7 mouse cellular contexts compared by ENCODE assay signal in the genomic region with DNA sequence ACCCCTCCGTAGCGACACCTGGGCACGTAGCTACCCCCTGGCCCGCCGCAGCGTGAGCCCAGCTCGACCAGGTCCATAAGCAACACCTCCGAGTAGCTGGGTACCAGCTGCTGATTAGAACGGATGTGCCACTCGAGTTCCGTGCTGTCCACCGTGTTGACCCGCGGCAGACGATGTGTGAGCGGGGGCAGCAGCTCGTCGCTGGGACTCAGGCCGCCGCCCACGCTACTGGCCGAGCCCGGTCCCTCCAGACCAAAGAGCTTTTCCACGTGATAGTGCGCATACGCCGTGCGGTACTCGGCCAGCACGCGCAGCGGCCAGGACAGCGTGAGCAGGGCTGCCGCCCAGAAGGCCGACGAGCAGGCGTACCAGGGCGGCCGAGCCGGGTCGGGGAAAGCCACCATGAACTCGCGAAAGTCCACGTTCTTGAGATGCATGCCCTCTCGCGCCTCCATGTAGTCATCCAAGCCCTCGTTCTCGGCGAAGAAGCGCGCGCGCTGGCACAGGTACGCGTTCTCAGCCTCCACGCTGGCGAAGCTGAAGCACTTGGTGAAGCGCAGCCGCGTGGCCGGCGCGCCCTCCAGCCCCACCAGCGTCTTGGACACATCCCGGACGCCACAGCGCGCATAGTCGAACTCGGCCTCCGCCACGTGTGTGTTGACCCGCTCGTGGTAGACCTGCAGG. TPM values are rescaled to one million over a fixed set of nuclear protein-coding genes. Genes with fewer than 3 reads are reported as not detected.
A peak's percentile ranks its signal among the peaks of the same experiment; 100 is the strongest.
DNase-seq lines count a peak whose midpoint lies in the region; ATAC-seq and TF ChIP-seq lines count a peak whose summit lies in the region.

No protein-coding gene starts in this region.

- peaks cover 50% of the 10 kb centered on the region for H3K27me3 ChIP-seq in lung, postnatal 0 days (replicated peaks; ENCODE audit: insufficient read depth, low read length)
- peaks cover 80% of the 10 kb centered on the region for H3K27me3 ChIP-seq in embryonic facial prominence, embryonic 13.5 days
- H3K27me3 ChIP-seq in limb, embryonic 12.5 days = peaks cover 84% of the 10 kb centered on the region
- H3K27me3 ChIP-seq in stomach, embryonic 15.5 days (replicated peaks) = peaks cover 71% of the 10 kb centered on the region

- H3K9me3 ChIP-seq in lung, postnatal 0 days (ENCODE audit: low read length) = no peaks in the 10 kb centered on the region
- H3K9me3 ChIP-seq in embryonic facial prominence, embryonic 13.5 days = no peaks in the 10 kb centered on the region
- no peaks in the 10 kb centered on the region for H3K9me3 ChIP-seq in limb, embryonic 12.5 days
- H3K9me3 ChIP-seq in stomach, embryonic 15.5 days = no peaks in the 10 kb centered on the region

- no peak overlapping the region for H3K9ac ChIP-seq in lung, postnatal 0 days (replicated peaks; ENCODE audit: low read depth)
- H3K9ac ChIP-seq in embryonic facial prominence, embryonic 13.5 days = 0 out of 2 replicates have a peak overlapping the region, but pooled peaks have one; percentile 16
- H3K9ac ChIP-seq in limb, embryonic 12.5 days (replicated peaks) = no peak overlapping the region
- no peak overlapping the region for H3K9ac ChIP-seq in stomach, embryonic 15.5 days

- DNase-seq in lung, postnatal 0 days (ENCODE audit: low spot score) = no peak
- no peak for DNase-seq in lung, postnatal 4 days
- no peak for DNase-seq in gastrocnemius, postnatal 10 days
- DNase-seq in spleen, postnatal 4 days (ENCODE audit: low spot score in 2 of 2) = no peak

- H3K27ac ChIP-seq in lung, postnatal 0 days (ENCODE audit: low read length) = no peak overlapping the region
- H3K27ac ChIP-seq in embryonic facial prominence, embryonic 13.5 days = no peak overlapping the region
- H3K27ac ChIP-seq in limb, embryonic 12.5 days = no peak overlapping the region
- H3K27ac ChIP-seq in stomach, embryonic 15.5 days = no peak overlapping the region

- no peak for ATAC-seq in lung, postnatal 0 days
- no peak for ATAC-seq in embryonic facial prominence, embryonic 13.5 days (ENCODE audit: insufficient number of reproducible peaks, insufficient read depth, low FRiP score, low TSS enrichment, low read depth)
- no peak for ATAC-seq in limb, embryonic 12.5 days (ENCODE audit: insufficient number of reproducible peaks, insufficient read depth, low FRiP score, low TSS enrichment, low read depth)
- ATAC-seq in stomach, embryonic 15.5 days (ENCODE audit: insufficient read depth, low FRiP score, low read depth) = no peak

- 0 out of 2 replicates have a peak, but pooled peaks cover 8% of the 10 kb centered on the region for H3K4me1 ChIP-seq in lung, postnatal 0 days (ENCODE audit: insufficient read depth, low read depth, low read length)
- peaks cover 42% of the 10 kb centered on the region for H3K4me1 ChIP-seq in embryonic facial prominence, embryonic 13.5 days
- peaks cover 37% of the 10 kb centered on the region for H3K4me1 ChIP-seq in limb, embryonic 12.5 days (replicated peaks)
- peaks cover 33% of the 10 kb centered on the region for H3K4me1 ChIP-seq in stomach, embryonic 15.5 days

- no peaks in the 10 kb centered on the region for H3K36me3 ChIP-seq in lung, postnatal 0 days (ENCODE audit: insufficient read depth, low read length)
- H3K36me3 ChIP-seq in embryonic facial prominence, embryonic 13.5 days = peaks cover 27% of the 10 kb centered on the region
- peaks cover 25% of the 10 kb centered on the region for H3K36me3 ChIP-seq in limb, embryonic 12.5 days
- no peaks in the 10 kb centered on the region for H3K36me3 ChIP-seq in stomach, embryonic 15.5 days

- TF ChIP-seq CTCF in lung, postnatal 0 days (IDR thresholded peaks at IDR 0.05) = no peak

- peak overlapping the region; percentile 42 for H3K4me2 ChIP-seq in lung, postnatal 0 days (replicated peaks; ENCODE audit: low read depth, low read length)
- H3K4me2 ChIP-seq in embryonic facial prominence, embryonic 13.5 days = peak overlapping the region; percentile 40
- H3K4me2 ChIP-seq in limb, embryonic 12.5 days = peak overlapping the region; percentile 39
- H3K4me2 ChIP-seq in stomach, embryonic 15.5 days = peak overlapping the region; percentile 50

- peak overlapping the region; percentile 19; the same call in 1 of the 2 replicates for H3K4me3 ChIP-seq in lung, postnatal 0 days (ENCODE audit: low read depth, low read length)
- H3K4me3 ChIP-seq in embryonic facial prominence, embryonic 13.5 days = peak overlapping the region; percentile 21
- peak overlapping the region; percentile 22 for H3K4me3 ChIP-seq in limb, embryonic 12.5 days (replicated peaks)
- peak overlapping the region; percentile 22 for H3K4me3 ChIP-seq in stomach, embryonic 15.5 days (replicated peaks)

- TF ChIP-seq EP300 in lung, postnatal 0 days (IDR thresholded peaks at IDR 0.05) = no peak

- 3% methylated on average over 70 of the region's 74 CpGs for WGBS in lung, postnatal 0 days
- WGBS in embryonic facial prominence, embryonic 13.5 days = 21% methylated on average over 74 of the region's 74 CpGs
- WGBS in limb, embryonic 12.5 days = 6% methylated on average over 74 of the region's 74 CpGs
- WGBS in stomach, embryonic 15.5 days = 16% methylated on average over 74 of the region's 74 CpGs

RNA-seq across cellular contexts. Expression of gene Tmem151b, which starts 4.1 kb away (rescaled TPM):
- 0.07 and 0.12 TPM in 2 replicates for polyA plus RNA-seq in lung, postnatal 0 days (2015; fragmentation: Nextera tagmentation; extraction: Ambion mirVana)
- 7.7 and 10.1 TPM in 2 replicates for polyA plus RNA-seq in embryonic facial prominence, embryonic 13.5 days (2015; fragmentation: Nextera tagmentation; extraction: Ambion mirVana)
- polyA plus RNA-seq in limb, embryonic 12.5 days (2016; fragmentation: Nextera tagmentation; extraction: Ambion mirVana) = 7.7 and 9.7 TPM in 2 replicates
- 2.3 and 2.5 TPM in 2 replicates for polyA plus RNA-seq in stomach, embryonic 15.5 days (2015; fragmentation: Nextera tagmentation; extraction: Ambion mirVana)
- total RNA-seq in gastrocnemius, postnatal 10 days (2021) = under 1 TPM; 0.09 to 0.36 TPM

RNA-seq across cellular contexts. Expression of gene Nfkbie, which starts 10.1 kb away (rescaled TPM):
- polyA plus RNA-seq in lung, postnatal 0 days (2015; fragmentation: Nextera tagmentation; extraction: Ambion mirVana) = 2.4 and 5.0 TPM in 2 replicates
- polyA plus RNA-seq in embryonic facial prominence, embryonic 13.5 days (2015; fragmentation: Nextera tagmentation; extraction: Ambion mirVana) = 4.7 TPM in 2 replicates
- 6.5 and 6.6 TPM in 2 replicates for polyA plus RNA-seq in limb, embryonic 12.5 days (2016; fragmentation: Nextera tagmentation; extraction: Ambion mirVana)
- polyA plus RNA-seq in stomach, embryonic 15.5 days (2015; fragmentation: Nextera tagmentation; extraction: Ambion mirVana) = 4.3 and 4.4 TPM in 2 replicates
- total RNA-seq in gastrocnemius, postnatal 10 days (2021) = 1 to 10 TPM; 1.3 to 2.3 TPM

RNA-seq across cellular contexts. Expression of gene Slc35b2, which starts 18.3 kb away (rescaled TPM):
- polyA plus RNA-seq in lung, postnatal 0 days (2015; fragmentation: Nextera tagmentation; extraction: Ambion mirVana) = 84.8 and 85.1 TPM in 2 replicates
- polyA plus RNA-seq in embryonic facial prominence, embryonic 13.5 days (2015; fragmentation: Nextera tagmentation; extraction: Ambion mirVana) = 104 and 122 TPM in 2 replicates
- 96.9 and 106 TPM in 2 replicates for polyA plus RNA-seq in limb, embryonic 12.5 days (2016; fragmentation: Nextera tagmentation; extraction: Ambion mirVana)
- 115 and 131 TPM in 2 replicates for polyA plus RNA-seq in stomach, embryonic 15.5 days (2015; fragmentation: Nextera tagmentation; extraction: Ambion mirVana)
- total RNA-seq in gastrocnemius, postnatal 10 days (2021) = 10 to 100 TPM; 29.9 to 39.3 TPM

RNA-seq across cellular contexts. Expression of gene Tcte1, which starts 22.2 kb away (rescaled TPM):
- polyA plus RNA-seq in lung, postnatal 0 days (2015; fragmentation: Nextera tagmentation; extraction: Ambion mirVana) = 2.7 and 2.8 TPM in 2 replicates
- polyA plus RNA-seq in embryonic facial prominence, embryonic 13.5 days (2015; fragmentation: Nextera tagmentation; extraction: Ambion mirVana) = 1.0 and 1.1 TPM in 2 replicates
- polyA plus RNA-seq in limb, embryonic 12.5 days (2016; fragmentation: Nextera tagmentation; extraction: Ambion mirVana) = 0.91 and 1.3 TPM in 2 replicates
- polyA plus RNA-seq in stomach, embryonic 15.5 days (2015; fragmentation: Nextera tagmentation; extraction: Ambion mirVana) = 0.12 and 0.36 TPM in 2 replicates
- not detected for total RNA-seq in gastrocnemius, postnatal 10 days (2021)

RNA-seq across cellular contexts. Expression of gene Hsp90ab1, which starts 27.7 kb away (rescaled TPM):
- polyA plus RNA-seq in lung, postnatal 0 days (2015; fragmentation: Nextera tagmentation; extraction: Ambion mirVana) = 607 and 696 TPM in 2 replicates
- 1,480 and 1,606 TPM in 2 replicates for polyA plus RNA-seq in embryonic facial prominence, embryonic 13.5 days (2015; fragmentation: Nextera tagmentation; extraction: Ambion mirVana)
- 1,474 and 1,563 TPM in 2 replicates for polyA plus RNA-seq in limb, embryonic 12.5 days (2016; fragmentation: Nextera tagmentation; extraction: Ambion mirVana)
- polyA plus RNA-seq in stomach, embryonic 15.5 days (2015; fragmentation: Nextera tagmentation; extraction: Ambion mirVana) = 1,532 and 1,551 TPM in 2 replicates
- total RNA-seq in gastrocnemius, postnatal 10 days (2021) = 100 to 1,000 TPM; 900 to 909 TPM
